Mouse (Mus musculus): ENCODE results near the gene Zfp105.

GRCm38 (mm10) chr9:122875145-122875544, 47.7 kb upstream of the Zfp105 start:
- TF ChIP-seq CTCF (IDR thresholded peaks at IDR 0.05), result no peak
- no peak for TF ChIP-seq POLR2A (IDR thresholded peaks at IDR 0.05; ENCODE audit: insufficient read depth, low read depth, low read length)
- TF ChIP-seq EP300 (IDR thresholded peaks at IDR 0.05; ENCODE audit: insufficient read depth, low read depth, low read length), result no peak
